Mouse (Mus musculus) liver, embryonic 15.5 days (tissue): ENCODE data around the gene AC134908.4. TPM values are rescaled to one million over a fixed set of nuclear protein-coding genes. Genes with fewer than 3 reads are reported as not detected.

Experiments
- ATAC-seq: fragments of 200-750 bp; cut with Nextera tagmentation; 2 replicates; pipeline ENCODE4 v1.8.0; 2017; ENCODE audit warnings: moderate number of reproducible peaks, mild to moderate bottlenecking, moderate library complexity; ENCODE audit not compliant: insufficient read depth
- H3K27ac ChIP-seq: fragments of 300-500 bp; sonication (generic); replicated peaks from 2 replicates; pipeline ENCODE4 v1.5.1; 2015; ENCODE audit warnings: mild to moderate bottlenecking, inconsistent platforms
- H3K27me3 ChIP-seq: fragments of 300-500 bp; sonication (generic); 2 replicates; pipeline ENCODE4 v1.6.1; 2015; ENCODE audit warnings: mild to moderate bottlenecking, inconsistent platforms
- H3K36me3 ChIP-seq: fragments of 300-500 bp; sonication (generic); replicated peaks from 2 replicates; pipeline ENCODE4 v1.6.1; 2015; ENCODE audit warnings: moderate library complexity, mild to moderate bottlenecking, inconsistent platforms
- H3K4me1 ChIP-seq: fragments of 300-500 bp; sonication (generic); replicated peaks from 2 replicates; pipeline ENCODE4 v1.6.1; 2015; ENCODE audit warnings: inconsistent platforms
- H3K4me2 ChIP-seq: fragments of 300-500 bp; sonication (generic); 2 replicates; pipeline ENCODE4 v1.6.1; 2015; ENCODE audit warnings: moderate library complexity, mild to moderate bottlenecking, inconsistent platforms
- H3K4me3 ChIP-seq: fragments of 300-500 bp; sonication (generic); replicated peaks from 2 replicates; pipeline ENCODE4 v1.5.1; 2015; ENCODE audit warnings: mild to moderate bottlenecking, inconsistent platforms
- H3K9ac ChIP-seq: fragments of 300-500 bp; sonication (generic); 2 replicates; pipeline ENCODE4 v1.6.1; 2015; ENCODE audit warnings: moderate library complexity, mild to moderate bottlenecking, inconsistent platforms
- H3K9me3 ChIP-seq: fragments of 300-500 bp; sonication (generic); replicated peaks from 2 replicates; pipeline ENCODE4 v1.6.1; 2016; ENCODE audit warnings: inconsistent platforms
- WGBS: fragments of 180-500 bp; shearing (Covaris S2); methylation state at CpG from one replicate; pipeline ENCODE4 v1.1.7; 2015; ENCODE audit warnings: mixed read lengths; ENCODE audit not compliant: insufficient replicate concordance; 5-methylcytosine and 5-hydroxymethylcytosine counted together
- polyA plus RNA-seq: library from polyadenylated mRNA; unstranded; fragments of >200 nt; fragmentation: Nextera tagmentation; extraction: Ambion mirVana; gene quantifications from 2 replicates; pipeline ENCODE4 v1.2.1, GENCODE M21; 2015

AC134908.4 gene
- polyA plus RNA-seq, 1 experiment from 2014 or later: not detected

GRCm38 (mm10) chr17:25837076-25837410, 41.6 kb upstream of the AC134908.4 start, which contains the start of gene Rhbdl1:
Gene Rhbdl1 (minus strand): TSS chr17:25837295.
- Histone ChIP-seq H3K4me2 (peak within 1 kb of the TSS; percentile 75), H3K9me3 (no peaks in the 10 kb centered on the region), H3K4me1 (peaks cover 81% of the 10 kb centered on the region), H3K36me3 (peaks cover 51% of the 10 kb centered on the region), H3K27ac (no peak within 1 kb of the TSS), H3K27me3 (no peaks in the 10 kb centered on the region), H3K4me3 (peak within 1 kb of the TSS; percentile 37), H3K9ac (peak within 1 kb of the TSS; percentile 30; the same call in 1 of the 2 replicates)
- WGBS: 6% methylated on average over 29 of the region's 29 CpGs
- no peak for ATAC-seq

- peaks cover 49% of the 10 kb centered on the region for H3K36me3 ChIP-seq
- 29% methylated on average over 23 of the region's 23 CpGs for WGBS
- peak overlapping the region; percentile 30; the same call in 1 of the 2 replicates for H3K9ac ChIP-seq
- H3K4me3 ChIP-seq: peak overlapping the region; percentile 37
- H3K9me3 ChIP-seq: no peaks in the 10 kb centered on the region
- no peak for ATAC-seq
- H3K4me1 ChIP-seq: peaks cover 82% of the 10 kb centered on the region
- peak overlapping the region; percentile 75 for H3K4me2 ChIP-seq
- H3K27ac ChIP-seq: no peak overlapping the region
- no peaks in the 10 kb centered on the region for H3K27me3 ChIP-seq
These were observed 41.1 kb upstream of the AC134908.4 start for GRCm38 (mm10) chr17:25836397-25837075.

- Histone ChIP-seq H3K4me2 (no peak overlapping the region), H3K9ac (no peak overlapping the region), H3K27me3 (no peaks in the 10 kb centered on the region), H3K4me3 (no peak overlapping the region), H3K27ac (no peak overlapping the region), H3K4me1 (peaks cover 87% of the 10 kb centered on the region), H3K36me3 (peaks cover 49% of the 10 kb centered on the region), H3K9me3 (no peaks in the 10 kb centered on the region)
- WGBS: 89% methylated on average over 16 of the region's 16 CpGs
- no peak for ATAC-seq
These were observed 40.4 kb upstream of the AC134908.4 start for GRCm38 (mm10) chr17:25835816-25836215.

- 88% methylated on average over 7 of the region's 7 CpGs for WGBS
- Histone ChIP-seq H3K27me3 (no peaks in the 10 kb centered on the region), H3K27ac (no peak overlapping the region), H3K9me3 (no peaks in the 10 kb centered on the region), H3K9ac (no peak overlapping the region), H3K4me3 (no peak overlapping the region; the same call in 1 of the 2 replicates), H3K4me1 (peaks cover 89% of the 10 kb centered on the region), H3K36me3 (peaks cover 49% of the 10 kb centered on the region), H3K4me2 (peak overlapping the region; percentile 92)
- ATAC-seq: no peak
These were observed 39.8 kb upstream of the AC134908.4 start for GRCm38 (mm10) chr17:25835301-25835700.

GRCm38 (mm10) chr17:25834595-25835222, 39.2 kb upstream of the AC134908.4 start:
- Histone ChIP-seq H3K9ac (peak overlapping the region; percentile 71; the same call in 1 of the 2 replicates), H3K9me3 (no peaks in the 10 kb centered on the region), H3K4me2 (peak overlapping the region; percentile 92), H3K4me1 (peaks cover 90% of the 10 kb centered on the region), H3K4me3 (peak overlapping the region; percentile 72), H3K36me3 (peaks cover 49% of the 10 kb centered on the region), H3K27me3 (no peaks in the 10 kb centered on the region), H3K27ac (0 out of 2 replicates have a peak overlapping the region, but pooled peaks have one; percentile 90)
- ATAC-seq: no peak
- 67% methylated on average over 12 of the region's 12 CpGs for WGBS

GRCm38 (mm10) chr17:25833961-25834594, 38.6 kb upstream of the AC134908.4 start:
- no peak for ATAC-seq
- H3K36me3 ChIP-seq: peaks cover 46% of the 10 kb centered on the region
- H3K9me3 ChIP-seq: no peaks in the 10 kb centered on the region
- H3K4me1 ChIP-seq: peaks cover 91% of the 10 kb centered on the region
- peak overlapping the region; percentile 92 for H3K4me2 ChIP-seq
- peak overlapping the region; percentile 72 for H3K4me3 ChIP-seq
- no peaks in the 10 kb centered on the region for H3K27me3 ChIP-seq
- peak overlapping the region; percentile 90 for H3K27ac ChIP-seq
- H3K9ac ChIP-seq: peak overlapping the region; percentile 71
- 33% methylated on average over 6 of the region's 6 CpGs for WGBS

- H3K4me2 ChIP-seq: peak within 1 kb of the TSS; percentile 92
- no peaks in the 10 kb centered on the region for H3K27me3 ChIP-seq
- peak within 1 kb of the TSS; percentile 72 for H3K4me3 ChIP-seq
- no peaks in the 10 kb centered on the region for H3K9me3 ChIP-seq
- ATAC-seq: peak; percentile 59
- H3K36me3 ChIP-seq: peaks cover 41% of the 10 kb centered on the region
- H3K27ac ChIP-seq: peak within 1 kb of the TSS; percentile 90
- peaks cover 95% of the 10 kb centered on the region for H3K4me1 ChIP-seq
- WGBS: 0% methylated on average over 24 of the region's 24 CpGs
- peak within 1 kb of the TSS; percentile 79 for H3K9ac ChIP-seq
These were observed 37.8 kb upstream of the AC134908.4 start, which contains the start of gene Stub1 for GRCm38 (mm10) chr17:25833291-25833663. Gene Stub1 (minus strand): TSS chr17:25833404.

GRCm38 (mm10) chr17:25832436-25833290, 37.2 kb upstream of the AC134908.4 start:
- peak; percentile 87 for ATAC-seq
- peak overlapping the region; percentile 72 for H3K4me3 ChIP-seq
- H3K9ac ChIP-seq: peak overlapping the region; percentile 79
- 0% methylated on average over 75 of the region's 77 CpGs for WGBS
- no peaks in the 10 kb centered on the region for H3K9me3 ChIP-seq
- H3K4me1 ChIP-seq: peaks cover 92% of the 10 kb centered on the region
- peak overlapping the region; percentile 90 for H3K27ac ChIP-seq
- no peaks in the 10 kb centered on the region for H3K27me3 ChIP-seq
- H3K4me2 ChIP-seq: peak overlapping the region; percentile 92
- peaks cover 41% of the 10 kb centered on the region for H3K36me3 ChIP-seq

GRCm38 (mm10) chr17:25831451-25832281, 36.2 kb upstream of the AC134908.4 start:
- peaks cover 82% of the 10 kb centered on the region for H3K4me1 ChIP-seq
- peak overlapping the region; percentile 92 for H3K4me2 ChIP-seq
- peak overlapping the region; percentile 79 for H3K9ac ChIP-seq
- peaks cover 46% of the 10 kb centered on the region for H3K36me3 ChIP-seq
- peak overlapping the region; percentile 72 for H3K4me3 ChIP-seq
- WGBS: 41% methylated on average over 21 of the region's 21 CpGs
- ATAC-seq: no peak
- no peaks in the 10 kb centered on the region for H3K9me3 ChIP-seq
- peak overlapping the region; percentile 90 for H3K27ac ChIP-seq
- H3K27me3 ChIP-seq: no peaks in the 10 kb centered on the region
